Comparison of ENCODE assay signal across 28 mouse cellular contexts in the genomic region with DNA sequence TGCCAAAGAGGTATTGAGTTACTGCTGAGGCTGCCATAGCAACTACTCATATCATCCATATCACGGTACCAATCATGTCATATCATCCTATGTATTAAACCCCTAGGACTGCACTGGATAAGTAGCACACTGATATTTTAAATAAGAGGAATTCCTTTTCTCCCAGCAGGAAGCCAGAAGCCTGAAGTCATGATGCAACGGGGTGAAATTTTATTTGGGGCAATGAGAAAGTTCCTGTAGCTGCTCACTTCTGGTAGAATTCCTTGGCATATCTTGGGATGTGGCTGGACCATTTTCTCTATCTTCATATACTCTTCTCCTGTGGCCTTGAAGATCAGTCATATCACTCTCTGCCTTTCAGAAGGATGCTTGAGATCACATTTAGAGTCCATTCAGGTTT.
"Had no signal": no experiment of that assay in that cellular context is flagged by ENCODE, and none has a peak within 500 bp of the region (broad histone marks: within the 10 kb centered on the region; RNA-seq: fewer than 3 reads in every experiment).

No protein-coding gene starts in this region.

- H3K27me3 ChIP-seq: heart, embryonic 13.5 days; heart, embryonic 15.5 days; hindbrain, embryonic 12.5 days; hindbrain, embryonic 15.5 days; kidney, embryonic 15.5 days; limb, embryonic 12.5 days; liver, embryonic 13.5 days had no signal

- H3K4me2 ChIP-seq: heart, embryonic 11.5 days; heart, embryonic 13.5 days; heart, embryonic 15.5 days; hindbrain, embryonic 12.5 days; hindbrain, embryonic 15.5 days; kidney, embryonic 15.5 days; limb, embryonic 12.5 days; liver, embryonic 11.5 days; liver, embryonic 13.5 days had no signal

- H3K4me3 ChIP-seq: gastrocnemius, adult 2 months; heart, adult 2 months; heart, embryonic 13.5 days; heart, embryonic 15.5 days; hindbrain, embryonic 12.5 days; hindbrain, embryonic 15.5 days; kidney, embryonic 15.5 days; limb, embryonic 10.5 days; limb, embryonic 12.5 days; liver, embryonic 13.5 days had no signal

- DNase-seq: gastrocnemius, adult 2 months; gastrocnemius, postnatal 10 days; gastrocnemius, postnatal 36 days; heart, adult 11 months; heart, adult 2 months; heart, postnatal 14 days; heart, postnatal 36 days; kidney, adult 11 months; kidney, adult 2 months; kidney, adult 9 months; kidney, postnatal 14 days; kidney, postnatal 36 days; layer of hippocampus, adult 9-11 months; layer of hippocampus, postnatal 36 days; liver; liver, embryonic 13.5 days had no signal

- H3K9me3 ChIP-seq: heart, embryonic 13.5 days; heart, embryonic 15.5 days; hindbrain, embryonic 12.5 days; hindbrain, embryonic 15.5 days; kidney, embryonic 15.5 days; limb, embryonic 10.5 days; limb, embryonic 12.5 days; liver, embryonic 13.5 days had no signal

- ATAC-seq: hindbrain, postnatal 0 days; intestine, embryonic 16.5 days had no signal

- H3K4me1 ChIP-seq: limb, embryonic 10.5 days; limb, embryonic 12.5 days; liver, embryonic 13.5 days had no signal

- H3K27ac ChIP-seq: gastrocnemius, adult 2 months; heart, adult 2 months; heart, embryonic 13.5 days; heart, embryonic 15.5 days; kidney, embryonic 15.5 days; kidney, postnatal 0 days; limb, embryonic 10.5 days; limb, embryonic 12.5 days; liver, embryonic 13.5 days had no signal

- H3K9ac ChIP-seq: heart, embryonic 13.5 days; heart, embryonic 15.5 days; hindbrain, embryonic 12.5 days; hindbrain, embryonic 15.5 days; kidney, embryonic 15.5 days; limb, embryonic 12.5 days; liver, embryonic 13.5 days had no signal

- H3K36me3 ChIP-seq: heart, embryonic 13.5 days; heart, embryonic 15.5 days; hindbrain, embryonic 12.5 days; hindbrain, embryonic 15.5 days; kidney, embryonic 15.5 days; limb, embryonic 10.5 days; limb, embryonic 12.5 days; liver, embryonic 13.5 days had no signal
